Mouse (Mus musculus): Measurements from ENCODE around the gene Ralgps1. TPM values are rescaled to one million over a fixed set of nuclear protein-coding genes. Genes with fewer than 3 reads are reported as not detected.

Gene Ralgps1
- polyA plus RNA-seq, 1 experiment from 2014 or later: 27.2 TPM

- Histone ChIP-seq H3K36me3 (ENCODE audit: poor library complexity, severe bottlenecking) (peaks cover 35% of the 10 kb centered on the region), H3K9me3 (replicated peaks) (no peaks in the 10 kb centered on the region), H3K4me3 (no peak overlapping the region), H3K4me1 (peaks cover 24% of the 10 kb centered on the region), H3K27me3 (no peaks in the 10 kb centered on the region), H3K4me2 (no peak overlapping the region), H3K27ac (no peak overlapping the region), H3K9ac (no peak overlapping the region)
- ATAC-seq: no peak
- WGBS: 92% methylated on average over 5 of the region's 5 CpGs
Observed at GRCm38 (mm10) chr2:33319455-33319854, 51.8 kb downstream of the Ralgps1 start.

GRCm38 (mm10) chr2:33318491-33318964 is 52.8 kb downstream of the Ralgps1 start:
- no peaks in the 10 kb centered on the region for H3K27me3 ChIP-seq
- H3K27ac ChIP-seq: peak overlapping the region; percentile 54
- H3K9me3 ChIP-seq (replicated peaks): no peaks in the 10 kb centered on the region
- no peak overlapping the region for H3K4me3 ChIP-seq
- no peak overlapping the region for H3K4me2 ChIP-seq
- no peak for ATAC-seq
- 75% methylated on average over 8 of the region's 8 CpGs for WGBS
- H3K9ac ChIP-seq: no peak overlapping the region
- H3K4me1 ChIP-seq: peaks cover 24% of the 10 kb centered on the region
- peaks cover 28% of the 10 kb centered on the region for H3K36me3 ChIP-seq (ENCODE audit: poor library complexity, severe bottlenecking)

GRCm38 (mm10) chr2:33316516-33316915 is 54.8 kb downstream of the Ralgps1 start:
- H3K27me3 ChIP-seq: no peaks in the 10 kb centered on the region
- no peaks in the 10 kb centered on the region for H3K9me3 ChIP-seq (replicated peaks)
- H3K4me1 ChIP-seq: peaks cover 24% of the 10 kb centered on the region
- H3K9ac ChIP-seq: peak overlapping the region; percentile 14; the same call in 1 of the 2 replicates
- no peak overlapping the region for H3K4me3 ChIP-seq
- peak; percentile 94 for ATAC-seq
- H3K4me2 ChIP-seq: no peak overlapping the region
- H3K27ac ChIP-seq: peak overlapping the region; percentile 48; the same call in 1 of the 2 replicates
- peaks cover 8% of the 10 kb centered on the region; the same call in 1 of the 2 replicates for H3K36me3 ChIP-seq (ENCODE audit: poor library complexity, severe bottlenecking)
- WGBS: 14% methylated on average over 7 of the region's 7 CpGs

GRCm38 (mm10) chr2:33316063-33316405 is 55.3 kb downstream of the Ralgps1 start:
- no peaks in the 10 kb centered on the region for H3K27me3 ChIP-seq
- ATAC-seq: no peak

GRCm38 (mm10) chr2:33315233-33316062 is 55.8 kb downstream of the Ralgps1 start:
- H3K27ac ChIP-seq: no peak overlapping the region
- no peak for ATAC-seq
- no peak overlapping the region for H3K4me3 ChIP-seq
- no peak overlapping the region for H3K4me2 ChIP-seq
- H3K4me1 ChIP-seq: peaks cover 24% of the 10 kb centered on the region
- H3K36me3 ChIP-seq (ENCODE audit: poor library complexity, severe bottlenecking): peaks cover 12% of the 10 kb centered on the region; the same call in 1 of the 2 replicates
- 85% methylated on average over 4 of the region's 4 CpGs for WGBS
- no peaks in the 10 kb centered on the region for H3K27me3 ChIP-seq
- no peaks in the 10 kb centered on the region for H3K9me3 ChIP-seq (replicated peaks)
- H3K9ac ChIP-seq: no peak overlapping the region

More at GRCm38 (mm10) chr2:33316063-33316405, 55.3 kb downstream of the Ralgps1 start:
- Histone ChIP-seq H3K4me2 (no peak overlapping the region), H3K4me1 (peaks cover 24% of the 10 kb centered on the region), H3K4me3 (no peak overlapping the region), H3K36me3 (ENCODE audit: poor library complexity, severe bottlenecking) (peaks cover 9% of the 10 kb centered on the region; the same call in 1 of the 2 replicates), H3K9ac (0 out of 2 replicates have a peak overlapping the region, but pooled peaks have one; percentile 14), H3K27ac (peak overlapping the region; percentile 48; the same call in 1 of the 2 replicates), H3K9me3 (replicated peaks) (no peaks in the 10 kb centered on the region)
- 97% methylated on average over 1 of the region's 1 CpGs for WGBS

GRCm38 (mm10) chr2:33309426-33309825 is 61.9 kb downstream of the Ralgps1 start:
- Histone ChIP-seq H3K27ac (no peak overlapping the region; the same call in 1 of the 2 replicates), H3K9ac (no peak overlapping the region), H3K9me3 (replicated peaks) (no peaks in the 10 kb centered on the region), H3K36me3 (ENCODE audit: poor library complexity, severe bottlenecking) (peaks cover 27% of the 10 kb centered on the region; the same call in 1 of the 2 replicates), H3K27me3 (no peaks in the 10 kb centered on the region), H3K4me1 (no peaks in the 10 kb centered on the region), H3K4me3 (no peak overlapping the region), H3K4me2 (no peak overlapping the region)
- 90% methylated on average over 9 of the region's 9 CpGs for WGBS
- no peak for ATAC-seq

GRCm38 (mm10) chr2:33306565-33306964 is 64.7 kb downstream of the Ralgps1 start:
- Histone ChIP-seq H3K4me3 (no peak overlapping the region), H3K36me3 (ENCODE audit: poor library complexity, severe bottlenecking) (peaks cover 31% of the 10 kb centered on the region; the same call in 1 of the 2 replicates), H3K4me2 (no peak overlapping the region), H3K4me1 (peaks cover 12% of the 10 kb centered on the region), H3K27me3 (no peaks in the 10 kb centered on the region), H3K9me3 (replicated peaks) (no peaks in the 10 kb centered on the region), H3K9ac (no peak overlapping the region), H3K27ac (no peak overlapping the region)
- no peak for ATAC-seq
- 89% methylated on average over 3 of the region's 3 CpGs for WGBS

GRCm38 (mm10) chr2:33303416-33303947 is 67.8 kb downstream of the Ralgps1 start:
- H3K4me2 ChIP-seq: no peak overlapping the region
- no peak overlapping the region for H3K27ac ChIP-seq
- WGBS: 83% methylated on average over 11 of the region's 11 CpGs
- H3K9me3 ChIP-seq (replicated peaks): no peaks in the 10 kb centered on the region
- H3K4me3 ChIP-seq: no peak overlapping the region
- H3K27me3 ChIP-seq: no peaks in the 10 kb centered on the region
- H3K36me3 ChIP-seq (ENCODE audit: poor library complexity, severe bottlenecking): peaks cover 11% of the 10 kb centered on the region; the same call in 1 of the 2 replicates
- H3K4me1 ChIP-seq: peaks cover 20% of the 10 kb centered on the region
- no peak overlapping the region for H3K9ac ChIP-seq
- no peak for ATAC-seq

GRCm38 (mm10) chr2:33302828-33303227 is 68.5 kb downstream of the Ralgps1 start:
- Histone ChIP-seq H3K4me3 (no peak overlapping the region), H3K27ac (no peak overlapping the region), H3K4me1 (peaks cover 20% of the 10 kb centered on the region), H3K9ac (no peak overlapping the region), H3K27me3 (no peaks in the 10 kb centered on the region), H3K36me3 (ENCODE audit: poor library complexity, severe bottlenecking) (peaks cover 11% of the 10 kb centered on the region; the same call in 1 of the 2 replicates), H3K9me3 (replicated peaks) (no peaks in the 10 kb centered on the region), H3K4me2 (no peak overlapping the region)
- WGBS: 80% methylated on average over 4 of the region's 4 CpGs
- no peak for ATAC-seq

GRCm38 (mm10) chr2:33302405-33302804 is 68.9 kb downstream of the Ralgps1 start:
- no peak overlapping the region for H3K27ac ChIP-seq
- H3K36me3 ChIP-seq (ENCODE audit: poor library complexity, severe bottlenecking): peaks cover 11% of the 10 kb centered on the region; the same call in 1 of the 2 replicates
- WGBS: 62% methylated on average over 3 of the region's 3 CpGs
- no peak for ATAC-seq
- peaks cover 20% of the 10 kb centered on the region for H3K4me1 ChIP-seq
- no peak overlapping the region for H3K4me3 ChIP-seq
- H3K27me3 ChIP-seq: no peaks in the 10 kb centered on the region
- no peaks in the 10 kb centered on the region for H3K9me3 ChIP-seq (replicated peaks)
- no peak overlapping the region for H3K4me2 ChIP-seq
- no peak overlapping the region for H3K9ac ChIP-seq

- no peak for ATAC-seq
- Histone ChIP-seq H3K4me2 (no peak overlapping the region), H3K9ac (no peak overlapping the region), H3K4me3 (no peak overlapping the region), H3K4me1 (peaks cover 20% of the 10 kb centered on the region), H3K27me3 (no peaks in the 10 kb centered on the region), H3K36me3 (ENCODE audit: poor library complexity, severe bottlenecking) (peaks cover 16% of the 10 kb centered on the region), H3K9me3 (replicated peaks) (no peaks in the 10 kb centered on the region), H3K27ac (no peak overlapping the region)
- 50% methylated on average over 3 of the region's 3 CpGs for WGBS
Observed at GRCm38 (mm10) chr2:33300371-33301046, 70.8 kb downstream of the Ralgps1 start.

- no peak for ATAC-seq
- Histone ChIP-seq H3K9me3 (replicated peaks) (no peaks in the 10 kb centered on the region), H3K4me3 (no peak overlapping the region), H3K4me2 (no peak overlapping the region), H3K4me1 (peaks cover 20% of the 10 kb centered on the region), H3K36me3 (ENCODE audit: poor library complexity, severe bottlenecking) (peaks cover 21% of the 10 kb centered on the region), H3K27me3 (no peaks in the 10 kb centered on the region), H3K27ac (no peak overlapping the region), H3K9ac (no peak overlapping the region)
- WGBS: 94% methylated on average over 4 of the region's 4 CpGs
Observed at GRCm38 (mm10) chr2:33298928-33299327, 72.4 kb downstream of the Ralgps1 start.

Data from forebrain, embryonic 13.5 days (tissue).